Mouse (Mus musculus) monocyte, adult 2 months (primary cell): Measurements from ENCODE around the gene Samd14.

Experiments used
- DNase-seq, 2 experiments: peaks; one replicate each; pipeline ENCODE4 v3.0.0; 2022; ENCODE audit warnings: low spot score in 2 of 2, low read depth in 1 of 2

Samd14 gene

DNA sequence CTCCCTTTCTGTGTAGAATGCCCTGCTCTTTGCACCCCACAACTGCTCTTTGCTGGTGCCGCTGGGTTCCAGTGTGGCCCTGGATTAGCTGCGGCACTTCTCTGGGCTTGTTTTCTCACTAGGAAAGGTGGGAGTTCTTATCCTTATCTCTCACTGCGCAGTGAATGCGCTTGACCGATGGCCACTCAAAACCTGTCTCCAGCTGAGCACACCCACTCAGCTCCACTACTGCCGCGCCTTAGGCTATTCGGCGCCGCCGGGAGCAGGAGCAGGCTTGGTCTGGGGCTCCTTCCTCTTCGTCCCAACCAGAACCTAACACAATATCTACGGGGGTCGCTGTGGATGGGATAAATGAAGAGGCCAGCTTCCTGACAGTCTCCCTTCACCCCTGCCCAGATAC, 23.9 kb downstream of the Samd14 start:
- DNase-seq: no peak

DNA sequence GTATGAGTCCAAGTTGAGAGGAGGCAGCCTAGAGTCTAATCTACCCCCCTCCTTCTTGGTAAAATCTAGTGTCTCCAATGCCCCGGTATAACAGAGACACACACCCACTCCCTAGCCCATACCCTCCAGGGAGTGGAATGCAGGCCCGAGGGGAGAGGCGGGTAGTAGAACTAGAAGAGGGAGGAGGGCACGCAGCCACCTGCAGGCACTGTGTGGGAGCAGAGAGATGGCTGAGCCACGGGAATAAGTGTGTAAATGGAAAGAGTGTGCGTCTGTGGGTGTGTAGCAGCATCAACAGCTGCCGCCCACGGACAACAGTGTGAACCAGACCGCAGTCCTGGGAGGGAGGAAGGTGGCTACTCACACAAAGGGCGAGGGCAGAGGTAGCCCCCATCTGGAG, 25.2 kb downstream of the Samd14 start:
- DNase-seq: no peak

DNA sequence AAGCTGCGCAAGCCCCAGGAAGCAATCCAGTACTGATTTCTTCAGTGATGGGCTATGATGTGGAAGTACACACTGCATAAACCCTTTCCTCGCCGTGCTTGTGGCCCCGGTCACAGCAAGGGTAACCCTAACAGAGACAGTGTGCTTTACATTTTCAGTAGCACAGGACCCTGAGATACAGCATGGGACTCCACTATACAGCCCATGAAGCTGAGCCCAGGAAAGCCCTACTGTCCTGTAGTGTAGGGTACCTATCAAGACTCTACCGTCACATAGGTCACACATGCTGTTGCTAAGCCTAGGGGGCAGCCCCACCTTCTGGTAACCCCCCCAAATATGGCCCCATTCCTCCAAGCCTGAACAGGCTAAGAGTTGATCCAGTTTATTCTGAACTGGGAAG, 26.8 kb downstream of the Samd14 start:
- no peak for DNase-seq

DNA sequence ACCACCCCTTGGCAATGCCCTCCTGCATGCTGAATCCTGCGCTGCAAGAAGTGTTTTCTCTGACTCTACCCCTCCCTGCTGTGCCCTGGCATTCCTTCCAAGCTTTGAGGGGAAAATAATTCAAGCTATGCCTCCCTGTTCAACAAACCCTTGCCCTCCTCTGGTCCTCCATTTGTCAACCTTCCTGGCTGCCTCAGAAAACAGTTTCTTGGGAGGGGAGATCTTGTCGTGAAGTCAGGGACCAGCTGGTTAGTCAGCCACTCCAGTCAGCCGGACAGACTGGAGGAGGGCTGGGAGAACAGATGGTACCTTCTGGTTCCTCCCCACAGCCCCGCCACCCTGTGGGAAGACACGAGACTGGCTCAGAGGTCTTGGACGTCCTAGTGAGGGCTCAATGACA, 27.6 kb downstream of the Samd14 start:
- no peak for DNase-seq

DNA sequence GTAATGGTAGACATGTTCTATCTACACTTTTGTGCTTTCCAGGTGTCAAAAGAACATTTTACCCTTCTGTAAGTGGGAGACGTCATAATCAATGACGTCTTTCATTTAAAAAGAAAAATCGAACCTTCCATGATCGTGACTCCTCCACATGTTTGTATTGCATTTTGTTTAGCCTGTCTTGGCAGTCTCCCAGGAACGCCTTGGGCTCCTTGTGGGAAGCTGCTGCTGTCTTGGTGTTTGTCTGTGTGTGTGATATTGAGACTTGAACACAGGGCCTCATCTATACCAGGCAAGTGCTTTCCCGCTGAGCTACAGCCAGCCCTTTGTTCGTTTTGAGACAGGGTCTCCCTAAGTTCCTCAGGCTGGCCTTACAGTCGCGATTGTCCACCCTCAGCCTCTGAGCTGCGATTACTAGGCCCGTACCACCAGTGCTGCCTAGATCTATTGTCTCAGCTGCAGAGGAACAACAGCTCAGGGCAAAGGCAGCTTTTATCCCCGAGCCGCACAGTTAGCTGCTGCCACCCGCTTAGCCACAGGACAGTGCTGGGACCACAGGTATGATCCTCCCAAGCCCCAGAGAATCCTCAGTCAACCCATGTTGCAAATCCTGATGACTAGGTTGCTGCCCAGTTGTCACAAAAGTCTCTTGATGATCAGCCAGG, 28.6 kb downstream of the Samd14 start:
- no peak for DNase-seq

DNA sequence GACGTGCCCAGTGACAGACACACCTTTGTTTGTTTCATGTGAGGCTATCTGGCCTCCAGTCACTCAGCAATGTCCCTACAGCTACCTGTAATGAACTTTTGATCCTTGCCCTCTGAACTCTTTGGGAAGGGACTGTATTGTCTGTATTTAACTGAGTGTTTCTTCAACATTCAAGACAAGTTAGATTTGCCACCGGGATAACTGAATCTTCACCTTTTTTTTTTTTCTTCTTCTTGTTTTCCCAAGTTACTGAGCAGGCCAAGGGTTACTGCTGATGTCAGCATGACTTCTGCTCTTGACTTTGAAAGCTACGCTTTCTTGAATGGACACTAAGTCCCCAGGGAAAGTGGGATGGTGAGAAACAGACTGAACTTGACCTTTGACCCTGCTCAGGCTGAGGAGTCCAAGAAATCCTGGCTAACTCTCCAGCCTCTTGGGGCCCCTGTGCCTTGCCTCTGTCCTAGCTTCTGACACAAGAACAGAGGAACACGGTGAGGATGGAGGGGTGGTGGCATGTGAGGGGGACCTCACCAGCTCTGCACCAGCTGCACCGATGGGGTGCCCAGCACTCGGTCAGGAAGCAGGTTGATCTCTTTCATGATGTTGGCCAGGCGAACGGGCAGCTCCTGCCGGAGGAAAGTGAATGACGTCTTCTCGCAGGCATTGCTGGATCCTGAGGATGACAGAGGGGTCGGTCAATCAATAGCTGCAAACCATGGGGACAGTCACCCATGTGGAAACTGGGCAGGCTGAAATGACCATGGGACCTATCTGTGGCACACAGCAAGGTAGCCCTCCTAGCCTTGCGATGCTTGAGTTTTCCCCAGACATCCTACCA, 29.4 kb downstream of the Samd14 start:
- no peak for DNase-seq

DNA sequence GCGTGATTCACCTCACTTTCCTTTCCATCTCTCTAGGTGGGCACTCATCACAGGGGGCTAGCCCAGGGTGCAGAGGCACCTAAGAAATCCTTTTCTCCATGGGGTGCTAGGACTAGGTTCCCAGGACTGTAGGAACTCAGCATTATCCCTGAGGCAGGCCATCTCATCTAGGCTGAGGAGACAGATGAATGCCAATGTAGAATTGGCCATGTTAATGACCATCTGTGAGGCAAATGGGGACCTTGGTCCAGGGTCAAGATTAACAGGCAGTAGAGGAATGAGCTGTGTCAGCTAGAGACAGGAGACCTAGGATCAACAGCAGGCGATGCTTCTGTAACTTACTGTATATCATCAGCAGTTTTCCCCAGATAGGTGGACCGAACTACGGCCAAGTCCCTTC, 30.1 kb downstream of the Samd14 start:
- DNase-seq: no peak

DNA sequence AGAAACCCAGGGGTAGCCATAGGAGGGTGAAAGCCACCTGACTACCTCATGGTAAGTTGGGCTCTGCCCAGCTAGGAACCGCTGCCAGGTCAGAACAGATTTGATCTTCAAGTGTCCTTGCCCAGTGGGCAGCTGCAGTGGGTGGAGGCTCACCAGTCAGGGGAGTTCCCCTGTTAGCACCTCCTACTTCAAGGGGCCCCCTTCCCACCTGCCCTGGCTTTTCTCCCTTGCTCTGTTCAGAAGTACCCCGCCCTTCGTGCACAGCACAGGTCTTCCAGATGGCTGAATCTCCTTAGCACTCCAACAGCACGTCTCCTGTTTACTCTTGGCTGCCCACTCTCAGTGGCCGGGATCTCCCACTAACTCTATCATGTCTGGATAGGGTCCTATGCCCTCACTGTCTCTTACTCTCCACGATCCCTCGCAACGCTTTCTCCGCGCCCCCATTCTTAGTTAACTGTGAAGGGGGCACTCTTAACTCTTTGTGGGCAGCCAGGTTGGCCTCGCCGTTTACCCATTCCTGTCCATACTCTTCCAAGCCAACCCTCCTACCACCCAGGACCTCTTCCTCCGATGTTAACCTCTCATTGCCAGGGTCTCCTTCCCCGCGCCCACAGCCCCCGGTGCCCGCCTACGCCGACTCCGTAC, 30.9 kb downstream of the Samd14 start:
- no peak for DNase-seq

DNA sequence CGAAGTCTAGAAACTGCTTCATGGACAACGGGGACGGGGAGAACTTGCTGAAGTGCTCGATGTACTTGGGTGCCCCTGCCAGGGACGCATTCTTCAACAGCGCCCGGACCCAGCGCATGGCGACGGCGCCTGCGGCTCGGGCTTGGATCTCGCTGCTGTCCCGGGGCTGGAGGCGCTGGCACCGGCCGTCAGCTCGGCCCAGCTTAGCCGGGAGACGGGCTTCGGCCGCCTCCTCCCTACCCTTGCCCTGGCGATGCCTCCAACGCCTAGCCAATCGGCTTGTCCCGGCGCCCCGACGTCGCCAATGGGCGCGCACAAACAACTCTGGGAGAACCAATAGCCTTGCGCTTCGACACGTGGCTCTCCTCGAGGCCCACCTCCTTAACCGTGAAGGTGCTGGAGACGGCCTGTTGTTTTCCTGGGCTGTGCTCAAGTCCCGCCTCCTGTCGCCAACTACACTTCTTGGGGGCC, 31.5 kb downstream of the Samd14 start, which contains the start of gene Pdk2:
Gene Pdk2, minus strand, starts transcription at position 216 of the 471 bp plus-strand sequence.
- DNase-seq: peak; percentile 80 to 84

DNA sequence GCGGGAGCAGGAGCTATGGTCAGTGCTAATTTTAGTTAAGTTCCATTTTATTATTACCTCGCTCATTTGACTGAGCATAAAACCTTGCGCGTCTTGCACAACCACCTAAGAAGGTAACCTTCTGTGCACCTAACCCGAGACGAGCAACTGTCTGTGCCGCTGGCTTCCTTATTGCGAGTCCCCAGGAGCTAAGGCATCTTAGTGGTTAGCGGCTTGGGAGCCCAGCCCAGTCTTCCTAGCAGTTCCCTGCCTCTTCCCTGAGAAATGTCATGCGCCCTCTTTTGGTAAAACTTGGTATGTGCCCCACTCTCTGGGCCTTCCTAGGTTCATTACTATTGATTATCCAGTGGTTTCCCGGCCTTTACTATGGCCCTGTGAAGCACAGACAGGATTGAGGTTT, 32.4 kb downstream of the Samd14 start:
- peak in 1 of 2 experiments; percentile 58 for DNase-seq

DNA sequence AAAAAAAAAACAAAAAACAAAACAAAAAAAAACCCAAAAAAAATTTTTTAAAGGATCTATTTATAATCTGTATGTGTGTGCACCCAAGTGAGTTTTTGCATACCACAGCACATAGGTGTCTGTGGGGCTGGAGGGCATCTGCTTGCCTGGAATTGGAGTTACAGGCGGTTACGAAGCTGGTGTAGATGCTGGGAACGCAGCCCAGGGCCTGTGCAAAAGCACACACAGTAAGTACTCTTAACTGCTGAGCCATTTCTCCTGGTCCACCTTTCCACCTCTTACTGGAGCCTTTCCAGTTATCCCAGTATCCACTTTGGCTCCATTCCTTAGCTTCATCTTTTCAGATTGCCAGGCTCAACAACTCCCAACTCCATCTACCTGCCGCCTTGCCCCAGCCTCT, 33.4 kb downstream of the Samd14 start:
- no peak for DNase-seq

DNA sequence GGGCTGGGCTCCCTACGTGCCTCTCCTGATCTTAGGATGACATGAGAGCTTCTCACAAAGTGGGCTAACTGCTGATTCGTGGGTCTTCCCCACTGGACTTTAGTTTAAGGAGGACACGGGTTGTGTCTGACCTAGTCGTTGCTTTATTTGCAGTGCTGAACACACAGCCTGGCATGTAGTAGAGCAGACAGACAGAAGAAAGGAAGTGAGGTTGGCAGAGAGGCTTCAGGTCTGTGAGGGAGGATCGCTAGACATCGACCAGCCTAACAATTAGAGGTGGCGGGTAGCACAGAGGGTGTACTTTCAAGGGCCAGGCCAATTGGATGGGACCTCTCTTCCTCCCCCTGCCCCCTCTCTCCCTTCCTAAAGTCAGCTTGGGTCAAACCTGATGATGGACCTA, 33.9 kb downstream of the Samd14 start:
- no peak for DNase-seq

DNA sequence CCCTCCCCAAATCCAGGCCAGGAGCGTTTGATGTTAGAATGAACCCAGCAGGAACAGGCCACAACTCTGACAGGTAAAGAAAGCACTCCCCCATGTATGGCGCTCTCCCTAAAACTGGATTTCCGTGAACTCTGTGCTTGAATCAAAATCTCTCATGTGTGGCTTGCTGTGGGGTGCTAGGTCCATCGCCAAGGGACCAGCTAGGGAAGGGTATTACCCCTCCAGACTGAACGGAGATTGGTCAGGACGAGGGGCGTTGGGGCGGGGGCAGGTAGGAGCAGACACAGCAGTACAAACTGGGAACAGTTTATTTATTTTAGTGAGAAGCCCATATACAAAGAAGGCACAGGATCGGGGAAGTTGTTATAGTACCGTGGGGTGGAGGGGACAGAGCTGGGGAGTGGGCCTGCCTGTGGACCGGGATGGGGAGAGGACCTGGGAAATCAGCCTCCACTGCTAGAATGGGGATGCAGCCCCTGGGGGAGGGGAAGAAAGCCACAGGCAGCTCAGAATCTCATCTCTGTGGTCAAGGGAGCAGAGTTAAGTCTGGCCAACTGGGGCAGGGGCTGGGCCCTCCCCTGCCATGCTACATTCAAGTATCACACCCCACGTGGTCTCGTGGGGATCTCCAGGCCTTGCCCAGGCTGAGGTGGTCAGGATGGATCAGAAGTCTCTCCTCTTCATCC, 34.6 kb downstream of the Samd14 start:
- DNase-seq: no peak

DNA sequence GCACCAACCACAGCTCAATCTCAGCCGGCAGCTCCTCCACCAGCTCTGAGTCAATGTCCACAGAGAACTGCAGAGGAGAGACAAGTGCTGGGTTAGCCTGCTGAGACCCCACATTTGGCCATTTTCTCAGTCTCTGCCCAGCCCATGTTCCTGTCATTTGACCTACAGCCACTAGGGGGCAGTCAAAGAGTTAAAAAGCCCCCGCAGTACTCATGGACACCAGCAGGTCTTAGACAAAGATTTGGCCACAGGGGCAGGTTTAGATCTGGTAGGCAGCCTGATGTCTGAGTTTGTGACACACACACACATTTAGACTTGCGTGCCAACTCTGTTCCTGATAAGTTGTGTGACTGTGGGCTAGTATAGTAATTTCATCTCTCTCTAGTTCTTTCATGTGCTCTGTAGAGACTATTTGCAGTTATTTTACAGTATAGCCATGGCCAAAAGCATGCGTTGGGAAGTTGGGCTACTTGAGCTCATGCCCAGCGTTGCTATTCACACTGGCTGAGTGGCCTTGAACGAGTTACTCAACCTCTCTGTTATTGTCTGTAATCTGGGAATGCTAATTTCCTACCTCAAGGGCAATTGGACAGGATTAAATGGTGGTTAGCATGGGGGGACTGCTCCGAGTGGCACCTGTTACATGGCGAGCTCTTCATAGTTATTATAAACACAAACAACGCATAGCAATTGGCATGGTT, 37.5 kb downstream of the Samd14 start:
- peak in 1 of 2 experiments; percentile 34 for DNase-seq

DNA sequence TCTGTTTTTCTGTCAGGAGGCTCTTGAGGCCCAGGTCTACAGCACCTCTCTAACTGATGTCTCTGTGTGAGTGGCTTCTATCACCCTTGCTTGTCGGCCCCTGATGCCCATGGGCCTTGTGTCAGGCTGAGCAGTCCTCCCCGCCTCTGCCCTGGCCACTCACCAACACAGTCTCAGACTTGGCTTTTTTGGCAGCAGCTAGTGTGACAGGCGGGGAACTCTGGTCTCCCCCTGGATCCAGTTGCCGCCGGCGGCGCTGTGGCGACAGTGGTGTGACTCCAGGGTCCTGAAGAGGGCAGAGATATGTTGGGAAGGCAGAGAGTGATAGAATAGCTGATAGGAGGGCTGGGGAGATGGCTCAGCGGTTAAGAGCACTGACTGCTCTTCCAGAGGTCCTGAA, 43.4 kb downstream of the Samd14 start:
- no peak for DNase-seq

DNA sequence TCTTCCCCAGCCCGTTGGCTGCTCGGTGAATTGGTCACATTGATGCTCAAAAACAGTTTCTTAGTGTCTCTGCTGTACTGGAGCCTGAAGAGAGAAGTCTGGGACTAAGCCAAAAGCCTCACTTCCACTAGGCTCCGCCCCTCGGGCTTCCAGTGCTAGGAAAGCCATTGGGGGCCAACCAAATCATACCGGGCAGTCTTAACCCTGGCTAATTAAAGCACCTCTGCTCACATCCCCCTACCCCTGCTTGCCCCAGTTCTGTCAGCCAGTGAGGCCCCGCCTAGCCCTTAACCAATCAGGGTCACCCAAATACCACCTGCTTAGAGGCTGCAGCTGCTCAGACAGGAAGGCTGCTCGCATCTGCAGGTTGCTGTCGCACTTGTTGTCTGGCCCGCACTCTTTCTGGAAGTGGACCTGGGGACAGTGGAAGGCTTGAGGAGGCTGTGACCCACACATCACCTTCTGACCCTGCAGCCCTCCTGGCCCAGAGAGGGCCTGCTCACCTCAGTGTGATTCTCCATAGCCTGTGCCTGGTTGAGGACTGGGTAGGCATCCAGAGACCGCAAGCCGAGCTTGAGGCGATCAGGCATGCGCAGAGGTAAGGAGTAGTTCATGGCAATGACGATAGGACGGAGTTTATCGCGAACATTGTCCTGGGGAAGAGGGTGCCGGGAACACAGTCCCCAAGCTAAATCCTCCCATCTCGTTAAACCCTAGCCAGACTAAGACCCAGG, 47.3 kb downstream of the Samd14 start:
- no peak for DNase-seq

DNA sequence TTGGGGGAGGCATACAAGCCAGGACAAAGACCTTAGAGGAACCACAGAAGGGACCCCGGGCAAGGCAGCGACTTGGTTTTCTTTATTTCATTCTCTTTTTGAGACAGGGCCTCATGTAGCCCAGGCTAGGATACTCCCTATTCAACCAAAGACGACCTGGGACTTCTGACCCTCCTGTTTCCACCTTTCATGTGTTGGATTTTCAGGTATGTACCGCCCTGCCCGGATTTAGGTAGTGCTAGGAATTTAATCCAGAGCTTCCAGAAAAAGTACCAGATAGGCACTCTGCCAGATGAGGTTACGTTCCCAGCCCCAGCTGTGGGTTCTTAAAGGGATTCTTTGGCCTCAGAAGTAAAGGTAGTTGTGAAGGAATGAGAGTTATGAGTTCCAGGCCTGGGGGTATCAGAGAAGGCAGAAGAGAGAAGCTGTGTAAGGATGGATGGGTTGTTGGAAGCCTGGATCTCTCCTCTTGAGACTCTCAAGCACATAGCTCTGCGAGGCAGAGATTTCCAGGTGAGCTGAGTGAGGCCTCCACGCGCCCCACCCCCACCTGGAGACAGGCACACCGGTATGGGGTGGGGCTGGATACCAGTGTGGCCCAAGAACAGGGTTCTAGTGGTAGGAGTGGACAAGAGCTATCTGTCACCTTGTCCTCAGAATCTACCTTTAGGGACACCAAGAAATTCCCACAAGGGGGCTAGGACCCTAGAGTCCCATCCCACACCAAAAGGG, 59.7 kb downstream of the Samd14 start:
- DNase-seq: no peak

DNA sequence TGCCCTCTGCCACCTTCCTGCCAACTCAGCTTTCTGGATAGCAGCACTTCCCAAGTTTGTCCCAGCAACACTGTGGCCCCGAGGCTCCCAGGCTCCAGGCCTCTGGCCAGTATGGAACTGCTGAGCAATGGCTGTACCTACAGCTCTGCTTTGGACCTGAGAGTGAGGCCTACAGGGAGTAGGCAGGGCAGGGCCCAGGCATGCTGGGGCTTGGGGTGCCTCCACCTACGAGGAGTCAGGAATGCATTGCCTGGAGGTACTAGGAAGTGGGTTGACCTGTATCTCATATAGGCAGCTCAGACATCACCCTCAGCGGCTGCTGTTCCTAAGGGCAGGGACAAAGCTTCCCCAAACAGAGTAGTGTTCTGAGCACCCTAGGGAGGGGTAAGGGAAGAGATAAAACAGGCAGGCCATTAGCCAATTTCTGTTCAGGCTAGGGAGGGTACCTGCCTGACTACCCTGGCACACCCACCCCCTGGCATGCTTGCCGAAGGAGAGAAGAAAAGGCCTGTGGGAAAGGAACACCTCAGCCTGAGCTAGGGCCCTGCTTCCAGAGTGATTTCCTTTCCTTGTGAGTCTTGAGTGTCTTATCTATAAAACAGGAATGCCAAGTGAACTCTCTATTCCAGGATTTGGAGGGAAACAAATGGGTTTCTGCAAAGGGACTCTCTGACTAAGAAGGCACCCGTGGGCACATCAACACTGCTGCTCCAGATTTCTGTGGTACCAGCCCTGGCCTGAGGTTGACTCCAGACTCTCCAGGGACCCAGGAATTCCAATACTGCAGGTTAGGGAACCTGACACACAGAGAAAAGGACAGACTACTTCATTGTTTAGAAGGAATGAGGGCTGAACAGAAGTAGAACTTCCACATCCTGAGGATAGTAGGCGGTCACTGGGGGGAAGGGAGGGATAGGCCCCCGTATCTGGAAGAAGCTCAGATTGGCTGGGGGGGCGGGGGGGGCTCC, 60.7 kb downstream of the Samd14 start:
- DNase-seq: no peak
